Mouse (Mus musculus) forelimb bud, embryonic 11.5 days (tissue): Measurements from ENCODE around the gene Slc1a3.

Source experiments
- DNase-seq: peaks from one replicate; pipeline ENCODE4 v3.0.0-alpha.2; 2012; ENCODE audit warnings: low read depth, low spot score

Gene Slc1a3

DNA sequence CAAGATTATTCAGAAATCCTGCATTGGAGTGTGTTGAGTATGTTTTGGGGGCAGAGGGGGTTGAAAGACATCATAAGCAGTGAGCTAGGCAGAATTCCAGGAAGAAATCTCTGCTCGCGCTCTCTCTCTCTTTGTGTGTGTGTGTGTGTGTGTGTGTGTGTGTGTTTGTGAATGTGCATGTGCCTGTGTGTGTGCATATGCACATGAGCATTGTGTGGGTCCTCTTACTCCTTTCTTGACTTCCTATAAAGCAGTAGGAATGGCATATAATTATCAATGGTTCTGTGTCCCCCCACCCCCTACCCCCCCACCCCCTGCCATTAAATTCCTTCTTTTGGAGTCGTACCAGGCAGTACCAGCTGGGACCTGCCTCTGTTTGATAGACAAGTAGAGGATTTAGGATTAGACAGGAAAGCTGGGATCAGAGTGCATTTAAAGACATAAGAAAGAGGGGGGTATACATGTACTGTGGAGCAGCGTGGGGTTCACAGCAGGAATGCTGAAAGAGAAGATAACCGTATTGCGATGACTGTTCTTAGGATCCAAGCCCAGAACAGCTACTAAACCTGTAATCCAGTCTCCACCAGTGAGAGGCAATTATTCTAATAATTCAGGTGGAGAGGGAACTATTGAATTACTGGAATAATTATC, 104.9 kb downstream of the Slc1a3 start:
- no peak for DNase-seq

DNA sequence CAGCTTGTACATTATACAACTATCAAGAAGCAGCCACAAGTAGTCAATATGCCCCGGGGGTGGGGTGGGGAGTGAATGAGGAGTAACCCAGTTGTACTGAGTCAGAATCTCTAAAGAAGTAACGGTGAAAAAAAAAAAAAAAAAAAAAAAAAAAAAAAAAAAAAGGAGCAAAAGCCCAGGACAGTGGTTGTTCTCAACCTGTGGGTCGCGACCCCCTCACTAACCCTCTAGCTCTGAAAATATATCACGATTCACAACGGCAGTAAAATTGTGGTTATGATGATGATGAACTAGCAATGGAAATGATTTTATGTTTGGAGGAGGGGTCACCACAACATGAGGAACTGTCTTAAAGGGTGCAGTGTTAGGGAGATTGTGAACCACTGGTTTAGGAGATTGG, 108.2 kb downstream of the Slc1a3 start:
- no peak for DNase-seq

DNA sequence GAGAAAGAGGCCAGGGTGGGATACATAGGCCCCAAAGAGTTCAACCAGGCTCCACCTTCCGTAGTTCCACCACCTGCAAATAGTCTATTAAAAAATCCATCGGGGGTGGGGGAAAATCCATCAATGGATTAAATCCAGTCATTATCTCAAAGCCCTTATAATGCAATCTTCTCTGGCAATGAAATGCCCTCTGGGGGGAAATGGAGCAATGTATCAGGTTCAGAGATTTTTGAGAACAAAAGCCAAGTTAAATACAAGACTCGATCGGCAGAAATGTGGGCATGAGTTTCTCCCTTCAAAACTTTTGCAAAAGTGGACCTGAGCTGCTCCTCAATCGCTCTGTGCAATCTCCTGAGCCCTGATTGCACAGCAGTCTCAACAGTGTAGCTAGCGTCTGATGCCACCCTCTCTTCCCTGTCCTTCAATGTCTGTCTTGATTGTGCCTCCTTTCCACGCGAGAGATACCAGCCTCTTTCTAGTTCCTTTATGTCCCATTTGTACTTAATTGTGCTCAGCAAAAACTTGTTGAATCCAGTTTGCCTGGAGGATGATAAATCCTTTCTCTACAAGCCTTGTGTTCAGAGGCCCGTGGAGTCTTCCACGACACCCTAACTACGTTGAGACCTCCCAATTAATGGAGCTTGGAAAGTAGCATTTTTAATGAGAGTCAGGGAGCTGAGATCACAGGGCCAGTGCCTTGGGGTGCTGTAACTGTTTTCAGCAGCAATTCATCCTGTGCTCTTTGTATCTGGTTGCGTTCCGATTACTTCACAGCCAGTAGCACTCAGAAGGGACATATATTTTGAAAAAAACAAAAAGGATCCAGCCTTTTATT, 109.0 kb downstream of the Slc1a3 start:
- DNase-seq = no peak

DNA sequence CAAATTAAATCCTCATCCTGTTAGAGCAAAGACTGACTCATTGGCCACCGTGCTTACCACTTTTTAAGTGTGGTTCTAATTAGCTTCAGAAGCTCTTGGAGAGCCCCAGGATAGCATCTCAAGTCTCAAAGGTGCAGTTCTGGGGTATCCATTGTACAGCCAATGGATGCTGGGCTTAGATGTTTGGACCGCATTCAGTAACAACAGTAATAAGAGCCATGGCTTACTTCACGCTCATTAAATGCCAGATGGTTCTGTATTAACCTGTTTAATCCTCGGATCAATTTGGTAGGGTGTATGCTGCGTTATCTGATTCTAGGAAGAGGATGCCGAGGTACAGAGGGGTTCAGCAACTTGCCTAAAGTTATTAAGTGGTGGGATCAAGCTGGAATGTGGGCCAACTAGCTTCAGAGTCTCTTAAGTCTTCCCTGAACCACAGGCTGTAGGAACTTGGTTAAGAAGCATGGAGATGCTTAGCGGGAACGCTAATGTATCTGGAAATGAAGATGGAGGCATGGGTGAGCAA, 114.1 kb downstream of the Slc1a3 start:
- DNase-seq = no peak

DNA sequence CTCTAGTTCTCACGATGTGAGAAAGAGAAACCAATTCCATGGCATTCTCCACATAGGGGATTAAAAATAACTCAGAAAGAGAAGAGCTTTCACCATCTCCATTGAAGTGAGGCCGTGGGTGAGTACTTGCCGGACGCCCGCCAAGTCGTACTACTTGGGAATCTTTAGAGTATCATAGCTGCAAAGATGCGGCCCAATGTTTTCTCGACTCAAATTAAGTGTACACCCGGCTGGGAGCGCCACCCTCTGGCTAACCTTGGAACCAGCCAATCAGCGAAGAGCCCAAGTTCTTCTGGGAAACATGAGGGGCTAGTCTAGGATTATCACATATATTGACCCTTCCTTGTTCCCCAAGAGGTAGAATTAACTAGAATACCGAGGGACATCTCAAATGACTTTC, 115.3 kb downstream of the Slc1a3 start:
- no peak for DNase-seq

DNA sequence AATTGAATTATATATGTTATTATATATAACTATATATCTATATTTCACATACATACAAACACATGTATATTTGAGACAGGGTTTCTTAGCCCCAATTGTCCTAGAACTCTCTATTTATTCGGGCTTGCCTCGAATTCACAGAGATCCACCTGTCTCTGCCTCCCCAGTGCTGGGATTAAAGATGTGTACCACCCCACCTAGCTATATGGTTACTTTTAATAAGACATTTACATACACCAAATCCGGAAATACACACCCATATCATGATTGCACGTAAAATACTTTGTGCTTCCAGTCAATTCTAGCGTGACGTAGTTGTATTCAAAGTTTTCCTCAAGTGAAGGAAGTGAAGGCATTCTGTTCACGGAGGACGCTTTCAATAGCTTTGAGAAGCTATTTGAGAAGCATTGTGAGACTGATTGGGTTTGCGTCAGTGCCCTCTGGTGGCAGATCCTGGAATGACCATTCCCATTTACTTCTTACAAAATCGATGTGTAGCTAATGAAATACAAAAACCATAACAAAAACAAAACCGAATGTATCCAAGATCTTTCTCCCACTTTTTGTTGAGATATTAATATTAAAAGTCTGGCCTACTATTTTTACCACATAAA, 121.0 kb downstream of the Slc1a3 start:
- DNase-seq = peak; percentile 84

DNA sequence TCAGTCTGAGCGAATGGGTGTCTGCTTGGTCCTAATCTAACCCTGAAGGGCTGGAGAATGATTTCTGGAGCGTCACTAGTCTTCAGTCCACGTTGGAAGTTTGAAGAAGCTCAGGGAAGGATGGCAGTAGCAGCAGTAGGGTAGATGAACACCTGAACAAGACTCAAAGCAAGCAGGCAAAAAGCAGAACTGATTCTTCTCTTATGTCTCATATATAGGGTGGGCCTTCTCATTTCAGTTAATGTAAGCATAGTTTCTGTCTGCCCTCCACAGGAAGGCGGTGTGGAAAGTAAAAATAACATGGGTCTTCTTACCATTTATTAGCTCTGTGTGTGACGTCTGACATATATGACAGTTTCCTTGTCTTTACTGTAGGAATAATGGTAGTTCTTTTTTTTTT, 122.5 kb downstream of the Slc1a3 start:
- no peak for DNase-seq

DNA sequence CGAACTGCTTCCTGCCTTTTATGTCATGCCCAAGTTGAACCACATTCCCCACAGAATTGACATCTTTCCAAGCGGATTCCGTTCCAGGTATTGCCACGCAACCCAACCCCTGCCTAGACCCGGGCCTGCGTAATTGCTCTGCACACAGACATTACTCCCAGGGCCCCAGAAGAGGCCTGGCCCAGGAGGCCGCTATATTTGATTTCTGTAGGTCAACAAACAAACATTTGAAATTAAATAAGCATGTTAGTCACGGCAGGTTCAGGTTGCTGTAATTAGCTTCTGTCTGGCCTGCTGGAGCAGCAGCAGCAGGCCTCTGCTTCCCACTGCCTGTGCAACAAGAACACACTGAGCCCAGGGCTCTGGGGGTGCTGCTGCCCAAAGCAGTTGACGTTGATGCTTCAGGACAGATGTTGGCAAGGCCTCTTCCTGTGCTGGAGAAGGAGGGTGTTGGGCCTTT, 123.7 kb downstream of the Slc1a3 start:
- no peak for DNase-seq
